Comparison of ENCODE assay signal across 33 mouse cellular contexts in genomic region chr17:24818172-24818571, GRCm38 (mm10). TPM values are rescaled to one million over a fixed set of nuclear protein-coding genes. Genes with fewer than 3 reads are reported as not detected.
DNase-seq lines count a peak whose midpoint lies in the region; ATAC-seq and TF ChIP-seq lines count a peak whose summit lies in the region.
"Had no signal": no experiment of that assay in that cellular context is flagged by ENCODE, and none has a peak within 500 bp of the region (broad histone marks: within the 10 kb centered on the region; RNA-seq: fewer than 3 reads in every experiment).

No protein-coding gene starts in this region.

- no peak overlapping the region for H3K4me2 ChIP-seq in liver, embryonic 11.5 days
- H3K4me2 ChIP-seq: forebrain, embryonic 15.5 days; heart, embryonic 15.5 days; hindbrain, embryonic 15.5 days; intestine, embryonic 15.5 days; limb, embryonic 12.5 days; liver, embryonic 15.5 days; neural tube, embryonic 15.5 days had no signal

- no peak for TF ChIP-seq POLR2A in liver, adult 2 months (IDR thresholded peaks at IDR 0.05; ENCODE audit: extremely low read depth, insufficient read depth, low read length)

- peak overlapping the region; percentile 32; the same call in 1 of the 2 replicates for H3K9ac ChIP-seq in liver, adult 2 months (ENCODE audit: low read depth, low read length)
- H3K9ac ChIP-seq in liver, embryonic 11.5 days (ENCODE audit: low read depth, low read length) = no peak overlapping the region
- H3K9ac ChIP-seq: forebrain, embryonic 15.5 days; heart, embryonic 15.5 days; hindbrain, embryonic 15.5 days; intestine, embryonic 15.5 days; limb, embryonic 12.5 days; liver, embryonic 15.5 days; neural tube, embryonic 15.5 days had no signal

- no peaks in the 10 kb centered on the region for H3K27me3 ChIP-seq in liver, adult 2 months (ENCODE audit: control insufficient read depth, insufficient read depth, low read length)
- no peaks in the 10 kb centered on the region for H3K27me3 ChIP-seq in liver, embryonic 11.5 days (replicated peaks; ENCODE audit: control insufficient read depth, insufficient read depth, low read length)
- H3K27me3 ChIP-seq: intestine, embryonic 15.5 days; neural tube, embryonic 15.5 days had no signal

- H3K4me1 ChIP-seq in liver, adult 2 months (ENCODE audit: control insufficient read depth, insufficient read depth, low read length) = peaks cover 31% of the 10 kb centered on the region
- H3K4me1 ChIP-seq in liver, embryonic 11.5 days (replicated peaks; ENCODE audit: control insufficient read depth, insufficient read depth, low read length) = no peaks in the 10 kb centered on the region
- H3K4me1 ChIP-seq: embryonic facial prominence, embryonic 10.5 days; forebrain, embryonic 15.5 days; heart, embryonic 15.5 days; hindbrain, embryonic 15.5 days; intestine, embryonic 15.5 days; limb, embryonic 12.5 days; midbrain, embryonic 10.5 days; neural tube, embryonic 15.5 days had no signal

- H3K36me3 ChIP-seq in liver, adult 2 months (ENCODE audit: control insufficient read depth, insufficient read depth, low read length) = no peaks in the 10 kb centered on the region
- H3K36me3 ChIP-seq in liver, embryonic 11.5 days (ENCODE audit: control insufficient read depth, insufficient read depth, low read length) = no peaks in the 10 kb centered on the region
- H3K36me3 ChIP-seq: embryonic facial prominence, embryonic 10.5 days; forebrain, embryonic 15.5 days; heart, embryonic 15.5 days; hindbrain, embryonic 15.5 days; intestine, embryonic 15.5 days; limb, embryonic 12.5 days; liver, embryonic 15.5 days; midbrain, embryonic 10.5 days; neural tube, embryonic 15.5 days had no signal

- no peak for TF ChIP-seq CTCF in liver, adult 2 months (IDR thresholded peaks at IDR 0.05; ENCODE audit: low read depth, low read length)

- 12% methylated on average over 6 of the region's 6 CpGs for WGBS in liver, adult 2 months
- WGBS in liver, embryonic 11.5 days = 48% methylated on average over 6 of the region's 6 CpGs

- H3K9me3 ChIP-seq in liver, embryonic 11.5 days (ENCODE audit: control insufficient read depth, low read length) = no peaks in the 10 kb centered on the region
- H3K9me3 ChIP-seq: embryonic facial prominence, embryonic 10.5 days; forebrain, embryonic 15.5 days; heart, embryonic 15.5 days; hindbrain, embryonic 15.5 days; intestine, embryonic 15.5 days; limb, embryonic 12.5 days; liver, embryonic 15.5 days; midbrain, embryonic 10.5 days; neural tube, embryonic 15.5 days had no signal

- H3K79me2 ChIP-seq in liver, adult 2 months (ENCODE audit: control insufficient read depth, insufficient read depth, low read length) = no peaks in the 10 kb centered on the region

- no peak overlapping the region for H3K4me3 ChIP-seq in liver, adult 2 months (ENCODE audit: insufficient read depth, low read depth, low read length)
- H3K4me3 ChIP-seq in liver, embryonic 11.5 days (ENCODE audit: low read depth, low read length) = no peak overlapping the region
- H3K4me3 ChIP-seq: embryonic facial prominence, embryonic 10.5 days; forebrain, embryonic 15.5 days; heart, embryonic 15.5 days; hindbrain, embryonic 15.5 days; intestine, embryonic 15.5 days; limb, embryonic 12.5 days; liver, embryonic 15.5 days; midbrain, embryonic 10.5 days; neural tube, embryonic 15.5 days had no signal

- peak overlapping the region; percentile 66 for H3K27ac ChIP-seq in liver, adult 2 months (replicated peaks; ENCODE audit: insufficient read depth, low read depth, low read length)
- H3K27ac ChIP-seq in liver, embryonic 11.5 days (ENCODE audit: low read depth, low read length) = no peak overlapping the region
- H3K27ac ChIP-seq: embryonic facial prominence, embryonic 10.5 days; forebrain, embryonic 15.5 days; heart, embryonic 15.5 days; hindbrain, embryonic 15.5 days; intestine, embryonic 15.5 days; limb, embryonic 12.5 days; liver, embryonic 15.5 days; midbrain, embryonic 10.5 days; neural tube, embryonic 15.5 days had no signal

- DNase-seq in adrenal gland, postnatal 36 days = peak; percentile 7 to 28
- DNase-seq in adrenal gland, adult 18-20 months (ENCODE audit: low spot score in 2 of 2) = no peak
- peak; percentile 54 for DNase-seq in liver, adult 2 months (ENCODE audit: extremely low read depth, low read depth, low spot score)
- DNase-seq in liver, embryonic 11.5 days (ENCODE audit: low spot score) = no peak
- DNase-seq in Muller cell, postnatal 12 days (ENCODE audit: inconsistent ontology term) = peak; percentile 2
- no peak for DNase-seq in urinary bladder, postnatal 25 days (ENCODE audit: low spot score)
- DNase-seq: adrenal gland, postnatal 10 days; cerebellum, adult 11-12 months; gastrocnemius, postnatal 25 days; kidney, postnatal 4 days; right cerebral cortex, adult 18-20 months; right cerebral cortex, postnatal 4 days; thymus, adult 18-20 months; thymus, postnatal 36 days had no signal

- ATAC-seq in liver, embryonic 11.5 days (replicated peaks; ENCODE audit: low FRiP score) = no peak
- ATAC-seq in frontal cortex, adult (ENCODE audit: low TSS enrichment) = no peak
- ATAC-seq: forebrain, embryonic 15.5 days; intestine, embryonic 15.5 days; midbrain, embryonic 16.5 days; Patski had no signal

RNA-seq across cellular contexts. Expression of gene Meiob, which starts 14.1 kb away (rescaled TPM):
- 1 to 10 TPM; 1.0 to 1.1 TPM for total RNA-seq in adrenal gland, postnatal 36 days (2021)
- total RNA-seq in adrenal gland, adult 18-20 months (2021) = under 1 TPM; 0.50 to 0.80 TPM
- total RNA-seq in liver, adult 2 months (2014; rRNA removed) = 4.9 and 6.7 TPM in 2 replicates
- polyA plus RNA-seq in liver, adult 2 months (2012; rRNA removed) = 0.59 and 0.75 TPM in 2 replicates
- polyA plus RNA-seq in liver, embryonic 11.5 days (2014; fragmentation: Nextera tagmentation; extraction: Ambion mirVana) = 1.9 and 3.0 TPM in 2 replicates
- total RNA-seq: gastrocnemius, postnatal 25 days; hematopoietic stem cell, adult 5-6 weeks; left cerebral cortex, postnatal 14 days had no signal
- polyA plus RNA-seq: C2C12; cortical plate, adult 2 months; embryonic facial prominence, embryonic 10.5 days; forebrain, embryonic 15.5 days; heart, embryonic 15.5 days; hindbrain, embryonic 15.5 days; intestine, embryonic 15.5 days; kidney, embryonic 14.5 days; limb, embryonic 12.5 days; lung, embryonic 16.5 days; midbrain, embryonic 16.5 days; neural tube, embryonic 15.5 days; stomach, embryonic 14.5 days had no signal

RNA-seq across cellular contexts. Expression of gene Hagh, which starts 21.8 kb away (rescaled TPM):
- total RNA-seq in adrenal gland, postnatal 36 days (2021) = 100 to 1,000 TPM in 1 of 2 experiments, 10 to 100 TPM in 1; 97.1 to 102 TPM
- total RNA-seq in adrenal gland, adult 18-20 months (2021) = 10 to 100 TPM; 88.4 to 99.0 TPM
- total RNA-seq in liver, adult 2 months (2014; rRNA removed) = 855 and 1,003 TPM in 2 replicates
- polyA plus RNA-seq in liver, adult 2 months (2012; rRNA removed) = 900 and 1,325 TPM in 2 replicates
- polyA plus RNA-seq in liver, embryonic 11.5 days (2014; fragmentation: Nextera tagmentation; extraction: Ambion mirVana) = 53.8 and 56.3 TPM in 2 replicates

RNA-seq across cellular contexts. Expression of gene Fahd1, which starts 32.0 kb away (rescaled TPM):
- 10 to 100 TPM; 22.7 to 39.8 TPM for total RNA-seq in adrenal gland, postnatal 36 days (2021)
- total RNA-seq in adrenal gland, adult 18-20 months (2021) = 10 to 100 TPM; 27.6 to 28.2 TPM
- total RNA-seq in liver, adult 2 months (2014; rRNA removed) = 49.5 and 61.3 TPM in 2 replicates
- polyA plus RNA-seq in liver, adult 2 months (2012; rRNA removed) = 55.7 and 61.8 TPM in 2 replicates
- polyA plus RNA-seq in liver, embryonic 11.5 days (2014; fragmentation: Nextera tagmentation; extraction: Ambion mirVana) = 38.3 and 38.6 TPM in 2 replicates

RNA-seq across cellular contexts. Expression of gene Igfals, which starts 47.6 kb away (rescaled TPM):
- total RNA-seq in adrenal gland, postnatal 36 days (2021) = 1 to 10 TPM; 4.1 to 4.3 TPM
- total RNA-seq in adrenal gland, adult 18-20 months (2021) = 1 to 10 TPM; 2.0 to 2.7 TPM
- 112 and 127 TPM in 2 replicates for total RNA-seq in liver, adult 2 months (2014; rRNA removed)
- polyA plus RNA-seq in liver, adult 2 months (2012; rRNA removed) = 369 and 402 TPM in 2 replicates
- polyA plus RNA-seq in liver, embryonic 11.5 days (2014; fragmentation: Nextera tagmentation; extraction: Ambion mirVana) = 4.3 and 4.9 TPM in 2 replicates
- total RNA-seq: hematopoietic stem cell, adult 5-6 weeks; left cerebral cortex, postnatal 14 days had no signal
- polyA plus RNA-seq: cortical plate, adult 2 months; midbrain, embryonic 16.5 days had no signal

Comparison
In these comparisons a context has a peak if more than half of its experiments do, and no peak if none do; other contexts are left out.
1. DNase-seq: peak in adrenal gland, postnatal 36 days (2 of 2), liver, adult 2 months (single experiment) and Muller cell, postnatal 12 days (single experiment); none in adrenal gland, adult 18-20 months (0 of 2), liver, embryonic 11.5 days (single experiment) and urinary bladder, postnatal 25 days (single experiment).